Comparison of ENCODE assay signal across 21 mouse cellular contexts in the genomic region with DNA sequence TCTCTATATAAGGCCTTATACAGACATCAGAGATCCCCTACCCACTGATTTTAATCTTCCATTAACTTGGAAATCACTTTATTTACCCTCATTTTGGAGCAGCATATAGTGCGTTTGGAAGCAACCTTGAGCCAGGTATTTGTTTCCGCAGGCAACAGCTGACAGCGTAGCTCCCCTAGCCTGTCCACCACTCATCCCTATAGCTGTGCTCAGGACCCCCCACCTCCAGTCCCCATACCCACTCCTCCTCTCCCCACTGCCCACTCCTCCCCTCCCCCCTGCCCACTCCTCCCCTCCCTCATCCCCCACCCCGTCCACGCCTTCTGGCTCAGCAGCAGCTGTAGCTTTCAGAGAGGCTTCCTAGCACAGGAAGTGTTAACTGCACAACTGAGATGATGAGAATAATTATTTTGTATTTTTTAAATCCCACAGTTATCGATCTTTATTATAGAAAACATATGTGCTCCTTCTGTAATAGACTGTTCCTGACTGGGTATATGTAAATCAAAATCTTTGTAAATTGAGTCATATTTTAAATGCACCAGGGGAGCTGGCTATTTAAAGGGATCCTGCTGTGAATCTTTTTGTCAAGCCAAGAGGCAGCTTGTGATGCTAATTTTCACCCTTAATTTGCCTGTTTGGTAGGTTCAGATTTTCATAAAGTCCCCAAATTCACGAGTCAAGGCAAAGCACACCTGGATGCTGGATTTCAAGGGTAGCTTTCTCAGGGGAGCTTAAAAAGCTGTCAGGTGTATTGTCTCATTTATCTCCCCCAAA.
DNase-seq lines count a peak whose midpoint lies in the region; ATAC-seq and TF ChIP-seq lines count a peak whose summit lies in the region.
"Had no signal": no experiment of that assay in that cellular context is flagged by ENCODE, and none has a peak within 500 bp of the region (broad histone marks: within the 10 kb centered on the region; RNA-seq: fewer than 3 reads in every experiment).

No protein-coding gene starts in this region.

- intact Hi-C loops in gastrocnemius, adult 2 months (cut with DNase I): no loop called here

- no peak overlapping the region for H3K4me2 ChIP-seq in forebrain, embryonic 15.5 days (replicated peaks)
- H3K4me2 ChIP-seq in midbrain, embryonic 14.5 days (ENCODE audit: low read length): no peak overlapping the region
- H3K4me2 ChIP-seq: embryonic facial prominence, embryonic 12.5 days; liver, embryonic 11.5 days; lung, embryonic 14.5 days had no signal

- H3K27me3 ChIP-seq in forebrain, embryonic 15.5 days: no peaks in the 10 kb centered on the region
- no peaks in the 10 kb centered on the region for H3K27me3 ChIP-seq in midbrain, embryonic 14.5 days (ENCODE audit: control insufficient read depth, insufficient read depth, low read length)
- H3K27me3 ChIP-seq: embryonic facial prominence, embryonic 12.5 days had no signal

- H3K4me3 ChIP-seq in layer of hippocampus, adult 2 months: no peak overlapping the region
- no peak overlapping the region for H3K4me3 ChIP-seq in ES-E14 (ENCODE audit: insufficient read depth in 1 of 2, low read depth in 1 of 2, low read length in 2 of 2, poor library complexity in 1 of 2, severe bottlenecking in 1 of 2)
- no peak overlapping the region for H3K4me3 ChIP-seq in forebrain, embryonic 15.5 days
- H3K4me3 ChIP-seq in midbrain, embryonic 14.5 days (replicated peaks; ENCODE audit: low read depth, low read length): no peak overlapping the region
- H3K4me3 ChIP-seq in gastrocnemius, adult 2 months: no peak overlapping the region
- H3K4me3 ChIP-seq: embryonic facial prominence, embryonic 12.5 days; heart, embryonic 10.5 days had no signal

- no peak for DNase-seq in layer of hippocampus, adult 2 months (ENCODE audit: low spot score in 2 of 2)
- no peak for DNase-seq in layer of hippocampus, adult 8-10 months (ENCODE audit: low spot score in 2 of 2)
- no peak for DNase-seq in ES-E14 (ENCODE audit: low read depth, low spot score)
- DNase-seq in midbrain, embryonic 14.5 days: no peak
- DNase-seq in ovary, adult 18-20 months (ENCODE audit: low spot score): no peak
- no peak for DNase-seq in left cerebral cortex, adult 9 months (ENCODE audit: low spot score in 2 of 2)
- no peak for DNase-seq in gastrocnemius, adult 2 months
- DNase-seq: B cell, adult 2 months; cerebellum, adult 2 months; heart, postnatal 10 days; kidney, adult 2 months; kidney, postnatal 14 days; left cerebral cortex, postnatal 4 days; lung, embryonic 14.5 days; right cerebral cortex, adult 18-20 months; thymus, adult 18-20 months had no signal

- H3K4me1 ChIP-seq in ES-E14 (ENCODE audit: control insufficient read depth in 2 of 2, insufficient read depth in 2 of 2, low read length in 2 of 2, poor library complexity in 1 of 2): peaks cover 0 to 10% of the 10 kb centered on the region in 2 experiments; a peak in 2 of 4 replicates
- H3K4me1 ChIP-seq in forebrain, embryonic 15.5 days: peaks cover 26% of the 10 kb centered on the region
- peaks cover 4% of the 10 kb centered on the region for H3K4me1 ChIP-seq in midbrain, embryonic 14.5 days (ENCODE audit: control insufficient read depth, insufficient read depth, low read length)
- H3K4me1 ChIP-seq: heart, embryonic 10.5 days had no signal

- in situ Hi-C loops in ES-E14 (cut with MboI; ENCODE audit: low sequenced_read_pairs in 2 of 2, unreplicated experiment in 2 of 2): no loop called here

- no peak overlapping the region for H3K9ac ChIP-seq in ES-E14 (ENCODE audit: insufficient read depth, low read depth, low read length, poor library complexity, severe bottlenecking)
- no peak overlapping the region for H3K9ac ChIP-seq in forebrain, embryonic 15.5 days (replicated peaks)
- H3K9ac ChIP-seq in midbrain, embryonic 14.5 days (replicated peaks; ENCODE audit: low read length): no peak overlapping the region
- H3K9ac ChIP-seq: embryonic facial prominence, embryonic 12.5 days; lung, embryonic 14.5 days had no signal

- H3K36me3 ChIP-seq in ES-E14 (ENCODE audit: control insufficient read depth, insufficient read depth, low read length, poor library complexity, severe bottlenecking): no peaks in the 10 kb centered on the region
- H3K36me3 ChIP-seq in forebrain, embryonic 15.5 days: no peaks in the 10 kb centered on the region
- H3K36me3 ChIP-seq in midbrain, embryonic 14.5 days (ENCODE audit: control insufficient read depth, insufficient read depth, low read length): no peaks in the 10 kb centered on the region
- H3K36me3 ChIP-seq: embryonic facial prominence, embryonic 12.5 days; heart, embryonic 10.5 days had no signal

- no peaks in the 10 kb centered on the region for H3K9me3 ChIP-seq in ES-E14 (ENCODE audit: control insufficient read depth, insufficient read depth, low read depth, low read length)
- H3K9me3 ChIP-seq in forebrain, embryonic 15.5 days: no peaks in the 10 kb centered on the region
- no peaks in the 10 kb centered on the region for H3K9me3 ChIP-seq in midbrain, embryonic 14.5 days (ENCODE audit: control insufficient read depth, low read length)
- H3K9me3 ChIP-seq: embryonic facial prominence, embryonic 12.5 days; heart, embryonic 10.5 days had no signal

- ATAC-seq in forebrain, embryonic 15.5 days (replicated peaks): peak; percentile 34
- peak; percentile 53; the same call in 1 of the 2 replicates for ATAC-seq in midbrain, embryonic 14.5 days (ENCODE audit: low FRiP score, low TSS enrichment)

- peak overlapping the region; percentile 39; the same call in 1 of the 2 replicates for H3K27ac ChIP-seq in layer of hippocampus, adult 2 months
- H3K27ac ChIP-seq in ES-E14 (ENCODE audit: insufficient read depth, low read depth, low read length, poor library complexity, severe bottlenecking): peak overlapping the region; percentile 82; the same call in 1 of the 2 replicates
- peak overlapping the region; percentile 48; the same call in 1 of the 2 replicates for H3K27ac ChIP-seq in forebrain, embryonic 15.5 days (replicated peaks)
- H3K27ac ChIP-seq in midbrain, embryonic 14.5 days (replicated peaks; ENCODE audit: low read depth, low read length): no peak overlapping the region
- H3K27ac ChIP-seq in gastrocnemius, adult 2 months: no peak overlapping the region
- H3K27ac ChIP-seq: embryonic facial prominence, embryonic 12.5 days; heart, embryonic 10.5 days; macrophage had no signal

- 35% methylated on average over 7 of the region's 7 CpGs for WGBS in forebrain, embryonic 15.5 days
- WGBS in midbrain, embryonic 14.5 days: 33% methylated on average over 7 of the region's 7 CpGs

- TF ChIP-seq CTCF in layer of hippocampus, adult 2 months (conservative IDR thresholded peaks at IDR 0.05): no peak
- TF ChIP-seq CTCF in gastrocnemius, adult 2 months (IDR thresholded peaks at IDR 0.05): no peak

TF ChIP-seq in ES-E14, 5 proteins besides CTCF, POLR2A, EP300 and RAD21:
- no peak for TF ChIP-seq HCFC1 (IDR thresholded peaks at IDR 0.05; ENCODE audit: borderline replicate concordance, insufficient read depth, low read length)
- TF ChIP-seq CHD2 (IDR thresholded peaks at IDR 0.05; ENCODE audit: low read depth, low read length): no peak
- no peak for TF ChIP-seq MAFK (IDR thresholded peaks at IDR 0.05; ENCODE audit: insufficient read depth, low read depth, low read length)
- no peak for TF ChIP-seq ZC3H11A (IDR thresholded peaks at IDR 0.05; ENCODE audit: borderline replicate concordance, low read depth, low read length)
- no peak for TF ChIP-seq ZNF384 (IDR thresholded peaks at IDR 0.05; ENCODE audit: low read depth, low read length)

Comparison
In these comparisons a context has a peak if more than half of its experiments do, and no peak if none do; other contexts are left out.
1. H3K27ac ChIP-seq: peak in layer of hippocampus, adult 2 months (single experiment), ES-E14 (single experiment) and forebrain, embryonic 15.5 days (single experiment); none in midbrain, embryonic 14.5 days (single experiment) and gastrocnemius, adult 2 months (single experiment).